Mouse (Mus musculus) stomach, embryonic 16.5 days (tissue): ENCODE results near the gene Pcca. TPM values are rescaled to one million over a fixed set of nuclear protein-coding genes. Genes with fewer than 3 reads are reported as not detected.

Source experiments
- ATAC-seq: fragments of 200-750 bp; cut with Nextera tagmentation; 2 replicates; pipeline ENCODE4 v1.8.0; 2017; ENCODE audit warnings: moderate number of reproducible peaks, moderate TSS enrichment; ENCODE audit not compliant: insufficient read depth, low FRiP score
- H3K27ac ChIP-seq: fragments of 300-500 bp; sonication (generic); 2 replicates; pipeline ENCODE4 v1.5.1; 2014; ENCODE audit warnings: low read length
- H3K27me3 ChIP-seq: fragments of 300-500 bp; sonication (generic); 2 replicates; pipeline ENCODE4 v1.6.1; 2014; ENCODE audit warnings: low read length, control low read depth, mixed read lengths; ENCODE audit not compliant: control insufficient read depth, insufficient read depth
- H3K36me3 ChIP-seq: fragments of 300-500 bp; sonication (generic); 2 replicates; pipeline ENCODE4 v1.6.1; 2014; ENCODE audit warnings: low read length; ENCODE audit not compliant: control insufficient read depth, insufficient read depth
- H3K4me1 ChIP-seq: fragments of 300-500 bp; sonication (generic); 2 replicates; pipeline ENCODE4 v1.6.1; 2014; ENCODE audit warnings: low read length, control low read depth, mixed read lengths; ENCODE audit not compliant: control insufficient read depth, insufficient read depth
- H3K4me2 ChIP-seq: fragments of 300-500 bp; sonication (generic); 2 replicates; pipeline ENCODE4 v1.6.1; 2014; ENCODE audit warnings: low read depth, low read length, mixed read lengths
- H3K4me3 ChIP-seq: fragments of 300-500 bp; sonication (generic); replicated peaks from 2 replicates; pipeline ENCODE4 v1.5.1; 2014; ENCODE audit warnings: mild to moderate bottlenecking, low read length
- H3K9ac ChIP-seq: fragments of 300-500 bp; sonication (generic); 2 replicates; pipeline ENCODE4 v1.6.1; 2014; ENCODE audit warnings: low read length
- H3K9me3 ChIP-seq: fragments of 300-500 bp; sonication (generic); replicated peaks from 2 replicates; pipeline ENCODE4 v1.6.1; 2016; ENCODE audit warnings: low read length, control low read depth; ENCODE audit not compliant: control insufficient read depth
- WGBS: fragments of 180-500 bp; shearing (Covaris S2); extraction: QIAGEN DNeasy Blood & Tissue Kit; methylation state at CpG from one replicate; pipeline ENCODE4 v1.1.7; 2014; 5-methylcytosine and 5-hydroxymethylcytosine counted together
- polyA plus RNA-seq: library from polyadenylated mRNA; unstranded; fragments of >200 nt; fragmentation: Nextera tagmentation; extraction: Ambion mirVana; gene quantifications from 2 replicates; pipeline ENCODE4 v1.2.1, GENCODE M21; 2015

Pcca gene
- polyA plus RNA-seq, 1 experiment from 2014 or later, result 19.7 TPM

DNA sequence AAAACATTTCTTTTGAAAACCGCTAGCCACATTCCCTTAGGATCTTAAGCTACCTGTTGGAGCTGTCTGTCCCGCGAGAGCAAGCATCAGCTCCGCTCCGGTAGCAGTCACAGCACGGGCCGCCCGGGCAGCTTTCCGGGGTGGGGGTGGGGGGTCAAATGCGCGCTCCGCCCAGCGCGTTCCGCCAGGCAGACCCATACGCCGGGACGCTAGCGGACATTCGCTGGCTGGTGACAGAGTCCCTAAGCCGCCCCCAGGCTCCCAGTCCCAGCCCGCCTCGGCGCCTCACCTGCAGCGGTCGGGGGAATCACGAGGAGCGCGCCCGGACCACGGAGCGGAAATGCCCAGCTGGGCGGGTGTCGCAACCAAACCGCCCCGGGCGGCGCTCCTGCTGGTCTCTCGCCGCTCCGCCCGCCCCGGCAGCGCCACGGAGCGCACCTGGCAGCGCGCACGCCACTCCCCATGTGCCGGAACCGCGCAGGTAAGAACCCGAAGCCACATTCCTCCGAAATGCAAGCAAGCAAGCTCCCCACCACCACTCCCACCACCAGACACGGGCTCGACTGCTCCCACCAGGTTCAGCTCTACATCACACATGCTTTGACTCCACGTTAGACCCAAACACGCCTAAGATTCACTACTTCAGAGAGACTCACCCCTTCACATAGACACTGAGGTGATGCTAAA, 378.8 kb downstream of the Pcca start:
- Histone ChIP-seq H3K27ac (peak overlapping the region; percentile 81), H3K4me2 (peak overlapping the region; percentile 92), H3K9ac (peak overlapping the region; percentile 83), H3K27me3 (no peaks in the 10 kb centered on the region), H3K36me3 (no peaks in the 10 kb centered on the region), H3K4me1 (peaks cover 8% of the 10 kb centered on the region), H3K9me3 (no peaks in the 10 kb centered on the region), H3K4me3 (peak overlapping the region; percentile 79)
- under 1% methylated on average over 49 of the region's 58 CpGs for WGBS
- peak; percentile 82 for ATAC-seq

DNA sequence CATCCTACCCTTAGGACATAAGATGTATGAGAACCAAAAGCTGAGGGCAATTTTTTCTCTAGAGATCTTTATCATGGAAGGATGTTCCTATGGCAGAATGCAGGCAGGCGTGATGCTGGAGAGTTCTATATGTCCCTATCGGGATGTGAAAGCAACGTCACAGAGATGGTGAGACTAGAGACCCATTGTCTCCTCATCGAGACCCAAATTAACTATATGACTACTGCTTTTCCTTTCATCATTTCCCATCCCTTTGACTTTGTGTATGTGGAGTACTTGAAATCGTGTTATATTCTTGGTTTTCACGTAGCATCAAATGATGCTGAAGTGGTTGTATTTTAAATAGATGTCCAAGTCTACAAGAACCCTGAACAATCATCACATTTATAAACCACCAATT, 379.5 kb downstream of the Pcca start, which contains the start of gene Ggact:
Gene Ggact, minus strand, starts transcription at position 101 of the 400 bp plus-strand sequence.
- H3K27ac ChIP-seq, result peak within 1 kb of the TSS; percentile 81
- no peaks in the 10 kb centered on the region for H3K36me3 ChIP-seq
- peaks cover 8% of the 10 kb centered on the region for H3K4me1 ChIP-seq
- no peak for ATAC-seq
- H3K27me3 ChIP-seq, result no peaks in the 10 kb centered on the region
- peak within 1 kb of the TSS; percentile 79 for H3K4me3 ChIP-seq
- no peaks in the 10 kb centered on the region for H3K9me3 ChIP-seq
- WGBS, result 73% methylated on average over 6 of the region's 6 CpGs
- H3K9ac ChIP-seq, result peak within 1 kb of the TSS; percentile 83
- peak within 1 kb of the TSS; percentile 92 for H3K4me2 ChIP-seq

DNA sequence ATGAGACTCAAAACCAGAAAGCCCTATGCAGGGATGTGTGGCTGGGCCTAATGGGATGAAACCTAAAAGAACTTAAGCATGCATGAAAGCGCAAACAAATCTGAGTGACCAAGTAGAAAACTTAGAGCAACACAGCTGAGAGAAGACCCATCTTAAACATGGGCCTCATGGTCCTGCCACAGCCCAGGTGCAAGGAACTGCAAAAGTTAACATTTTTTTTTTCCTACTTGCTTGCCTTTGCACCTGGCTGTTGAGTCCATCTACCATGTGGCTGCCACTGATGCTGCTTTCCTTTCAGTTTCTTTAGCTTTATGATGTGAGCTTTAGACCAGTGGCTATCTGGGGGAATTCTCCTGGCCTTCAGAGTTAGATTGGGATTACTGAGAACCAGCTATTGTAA, 383.6 kb downstream of the Pcca start:
- Histone ChIP-seq H3K36me3 (no peaks in the 10 kb centered on the region), H3K27me3 (no peaks in the 10 kb centered on the region), H3K9me3 (no peaks in the 10 kb centered on the region), H3K9ac (no peak overlapping the region), H3K4me3 (no peak overlapping the region), H3K4me1 (no peaks in the 10 kb centered on the region; the same call in 1 of the 2 replicates), H3K4me2 (no peak overlapping the region), H3K27ac (no peak overlapping the region)
- WGBS, result 100% methylated on average over 1 of the region's 1 CpGs
- ATAC-seq, result no peak

DNA sequence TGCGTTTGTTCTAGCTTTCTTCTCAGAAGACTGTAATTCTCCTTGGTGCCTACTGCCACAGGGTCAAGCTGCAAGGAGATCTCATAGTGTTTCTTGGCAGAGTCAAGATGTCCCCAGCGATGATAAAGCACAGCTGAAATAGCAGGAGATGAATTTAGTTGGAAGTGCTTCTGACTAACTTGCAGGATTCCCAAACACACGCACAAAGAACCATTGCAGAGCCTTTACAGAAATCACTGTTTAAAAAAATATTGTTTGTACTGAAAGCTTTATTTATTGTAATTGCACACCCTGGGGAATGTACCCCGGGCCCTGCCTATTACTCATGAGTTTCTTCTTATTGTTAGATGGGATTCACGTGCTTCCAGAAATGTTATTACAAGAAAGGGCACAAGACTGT, 385.9 kb downstream of the Pcca start:
- H3K9ac ChIP-seq, result no peak overlapping the region
- no peaks in the 10 kb centered on the region for H3K27me3 ChIP-seq
- H3K4me2 ChIP-seq, result no peak overlapping the region
- no peaks in the 10 kb centered on the region for H3K36me3 ChIP-seq
- 58% methylated on average over 5 of the region's 5 CpGs for WGBS
- no peak for ATAC-seq
- no peaks in the 10 kb centered on the region for H3K9me3 ChIP-seq
- H3K4me1 ChIP-seq, result no peaks in the 10 kb centered on the region
- H3K27ac ChIP-seq, result no peak overlapping the region
- H3K4me3 ChIP-seq, result no peak overlapping the region

DNA sequence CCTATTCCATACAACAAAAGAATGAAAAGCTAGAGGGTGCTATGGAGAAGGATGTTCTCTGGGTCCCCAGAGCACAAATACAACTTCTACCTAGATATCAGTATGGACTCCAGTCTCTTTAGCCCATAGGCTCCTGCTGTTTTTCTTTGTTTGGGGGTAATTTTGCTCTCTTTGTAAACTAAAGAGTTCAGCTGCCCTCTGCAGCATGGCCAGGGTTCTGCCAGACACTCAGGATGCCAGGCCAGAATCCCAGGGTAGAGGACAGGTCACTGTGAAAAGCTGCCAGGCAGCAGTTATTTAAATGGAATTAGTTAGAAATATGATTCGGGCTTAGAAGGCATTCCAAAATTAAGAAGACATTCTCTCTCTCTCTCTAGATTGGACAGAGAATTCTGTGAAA, 402.3 kb downstream of the Pcca start:
- H3K36me3 ChIP-seq, result peaks cover 7% of the 10 kb centered on the region; the same call in 1 of the 2 replicates
- H3K27me3 ChIP-seq, result no peaks in the 10 kb centered on the region
- no peaks in the 10 kb centered on the region for H3K4me1 ChIP-seq
- ATAC-seq, result no peak
- no peak overlapping the region for H3K4me2 ChIP-seq
- H3K4me3 ChIP-seq, result no peak overlapping the region
- H3K9me3 ChIP-seq, result no peaks in the 10 kb centered on the region
- H3K9ac ChIP-seq, result no peak overlapping the region
- H3K27ac ChIP-seq, result no peak overlapping the region
- WGBS, result 83% methylated on average over 1 of the region's 1 CpGs

Other genes with a start within 250 kb of the Pcca start
- not detected in 2 replicates for gene Gm5089, start 83.2 kb upstream of the Pcca start, polyA plus RNA-seq
- not detected in 2 replicates for gene Zic5, start 68.6 kb upstream of the Pcca start, polyA plus RNA-seq
- not detected in 2 replicates for gene Zic2, start 58.9 kb upstream of the Pcca start, polyA plus RNA-seq
- gene Gm10837, start 43.7 kb upstream of the Pcca start, polyA plus RNA-seq, result not detected in 2 replicates